Mouse (Mus musculus) heart, embryonic 16.5 days (tissue): ENCODE results near the gene Olfr575. TPM values are rescaled to one million over a fixed set of nuclear protein-coding genes. Genes with fewer than 3 reads are reported as not detected.

Experiments used
- ATAC-seq: fragments of 200-750 bp; cut with Nextera tagmentation; replicated peaks from 2 replicates; pipeline ENCODE4 v1.8.0; 2017; ENCODE audit warnings: moderate number of reproducible peaks; ENCODE audit not compliant: insufficient read depth, low FRiP score; ENCODE audit errors: extremely low read depth
- H3K27ac ChIP-seq: fragments of 300-500 bp; sonication (generic); 2 replicates; pipeline ENCODE4 v1.5.1; 2014; ENCODE audit warnings: mild to moderate bottlenecking, low read length, control low read depth, moderate library complexity
- H3K27me3 ChIP-seq: fragments of 300-500 bp; sonication (generic); 2 replicates; pipeline ENCODE4 v1.6.1; 2014; ENCODE audit warnings: low read length, mixed read lengths; ENCODE audit not compliant: control insufficient read depth, insufficient read depth
- H3K36me3 ChIP-seq: fragments of 300-500 bp; sonication (generic); 2 replicates; pipeline ENCODE4 v1.6.1; 2014; ENCODE audit not compliant: control insufficient read depth, insufficient read depth
- H3K4me1 ChIP-seq: fragments of 300-500 bp; sonication (generic); 2 replicates; pipeline ENCODE4 v1.6.1; 2014; ENCODE audit warnings: low read length, mixed read lengths; ENCODE audit not compliant: control insufficient read depth, insufficient read depth
- H3K4me2 ChIP-seq: fragments of 300-500 bp; sonication (generic); 2 replicates; pipeline ENCODE4 v1.6.1; 2014; ENCODE audit warnings: low read depth, mild to moderate bottlenecking, control low read depth, low read length
- H3K4me3 ChIP-seq: fragments of 300-500 bp; sonication (generic); 2 replicates; pipeline ENCODE4 v1.5.1; 2014; ENCODE audit warnings: mild to moderate bottlenecking, control low read depth, low read length
- H3K9ac ChIP-seq: fragments of 300-500 bp; sonication (generic); 2 replicates; pipeline ENCODE4 v1.6.1; 2014; ENCODE audit warnings: low read length, control low read depth
- H3K9me3 ChIP-seq: fragments of 300-500 bp; sonication (generic); replicated peaks from 2 replicates; pipeline ENCODE4 v1.6.1; 2016; ENCODE audit warnings: low read length; ENCODE audit not compliant: control insufficient read depth
- WGBS: fragments of 180-500 bp; shearing (Covaris S2); extraction: QIAGEN DNeasy Blood & Tissue Kit; methylation state at CpG from one replicate; pipeline ENCODE4 v1.1.7; 2014; 5-methylcytosine and 5-hydroxymethylcytosine counted together
- polyA plus RNA-seq: library from polyadenylated mRNA; unstranded; fragments of >200 nt; fragmentation: Nextera tagmentation; extraction: Ambion mirVana; gene quantifications from 2 replicates; pipeline ENCODE4 v1.2.1, GENCODE M21; 2015

Olfr575 gene
- polyA plus RNA-seq, result not detected in 2 replicates

DNA sequence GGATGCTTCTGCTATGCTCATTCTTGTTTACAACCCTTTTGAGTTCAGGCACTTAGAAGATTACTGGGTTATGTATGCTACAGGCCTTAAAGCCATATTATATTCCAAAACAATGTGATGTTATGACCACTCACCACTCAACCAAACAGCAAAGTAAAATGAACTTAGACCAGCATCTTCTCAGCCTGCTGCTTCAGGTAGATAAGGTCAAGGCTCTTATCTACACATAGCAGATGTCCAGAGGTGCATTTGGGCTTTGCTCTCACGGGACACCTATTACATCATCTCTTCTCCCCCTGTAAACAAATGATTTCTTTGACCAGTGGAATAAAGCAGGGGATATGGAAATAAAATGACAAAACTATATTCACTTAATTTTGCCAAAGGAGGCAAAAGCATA lies at the start of gene Olfr575:
TSS of gene Olfr575 (minus strand) at position 183 of the 400 bp plus-strand sequence.
- Histone ChIP-seq H3K4me1 (no peaks in the 10 kb centered on the region), H3K36me3 (no peaks in the 10 kb centered on the region), H3K9ac (no peak within 1 kb of the TSS), H3K9me3 (no peaks in the 10 kb centered on the region), H3K27me3 (no peaks in the 10 kb centered on the region), H3K27ac (no peak within 1 kb of the TSS), H3K4me3 (no peak within 1 kb of the TSS), H3K4me2 (no peak within 1 kb of the TSS)
- 34% methylated on average over 1 of the region's 1 CpGs for WGBS
- ATAC-seq, result no peak

DNA sequence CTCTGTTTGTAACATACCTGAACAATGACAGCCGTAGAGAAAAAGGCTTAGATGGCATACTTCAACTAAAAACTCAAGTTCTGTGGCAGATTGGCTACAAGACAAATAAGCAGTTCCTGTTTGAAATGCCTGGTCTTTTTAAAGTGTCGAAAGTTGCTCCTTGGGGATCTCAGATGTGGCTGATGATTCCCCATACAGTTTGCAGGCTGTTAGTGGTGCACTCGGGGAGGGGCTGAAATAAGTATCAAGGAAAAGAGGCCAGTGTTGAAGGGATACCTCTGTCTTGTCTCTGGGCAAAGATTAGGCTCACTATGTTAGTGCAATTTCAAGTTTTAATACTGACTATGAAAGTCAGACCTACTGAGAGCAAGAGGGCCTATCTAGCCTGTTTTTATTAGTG lies 30.6 kb upstream of the Olfr575 start, which contains the start of gene Olfr578:
TSS of gene Olfr578 (minus strand) at position 101 of the 400 bp plus-strand sequence.
- no peak within 1 kb of the TSS for H3K4me2 ChIP-seq
- no peaks in the 10 kb centered on the region for H3K9me3 ChIP-seq
- no peaks in the 10 kb centered on the region for H3K36me3 ChIP-seq
- H3K4me3 ChIP-seq, result no peak within 1 kb of the TSS
- WGBS, result 53% methylated on average over 3 of the region's 3 CpGs
- H3K4me1 ChIP-seq, result no peaks in the 10 kb centered on the region
- H3K9ac ChIP-seq, result no peak within 1 kb of the TSS
- no peaks in the 10 kb centered on the region for H3K27me3 ChIP-seq
- no peak for ATAC-seq
- H3K27ac ChIP-seq, result no peak within 1 kb of the TSS

GRCm38 (mm10) chr7:102975843-102976242 lies 17.3 kb upstream of the Olfr575 start, which contains the start of gene Olfr577:
Gene Olfr577 (minus strand): TSS chr7:102975943.
- H3K9me3 ChIP-seq, result peaks cover 2% of the 10 kb centered on the region; the same call in 1 of the 2 replicates
- ATAC-seq, result no peak
- 70% methylated on average over 2 of the region's 2 CpGs for WGBS

GRCm38 (mm10) chr7:102974399-102974798 lies 15.8 kb upstream of the Olfr575 start:
- H3K27ac ChIP-seq, result no peak overlapping the region
- no peak for ATAC-seq
- H3K9me3 ChIP-seq, result no peaks in the 10 kb centered on the region
- H3K4me3 ChIP-seq, result no peak overlapping the region
- no peak overlapping the region for H3K4me2 ChIP-seq
- H3K36me3 ChIP-seq, result no peaks in the 10 kb centered on the region
- no peak overlapping the region for H3K9ac ChIP-seq
- H3K4me1 ChIP-seq, result no peaks in the 10 kb centered on the region
- no peaks in the 10 kb centered on the region for H3K27me3 ChIP-seq
- 50% methylated on average over 1 of the region's 1 CpGs for WGBS

More at GRCm38 (mm10) chr7:102975843-102976242, 17.3 kb upstream of the Olfr575 start, which contains the start of gene Olfr577:
- no peaks in the 10 kb centered on the region for H3K4me1 ChIP-seq
- no peak within 1 kb of the TSS for H3K9ac ChIP-seq
- H3K4me2 ChIP-seq, result no peak within 1 kb of the TSS
- no peak within 1 kb of the TSS for H3K4me3 ChIP-seq
- no peaks in the 10 kb centered on the region for H3K36me3 ChIP-seq
- no peak within 1 kb of the TSS for H3K27ac ChIP-seq
- H3K27me3 ChIP-seq, result no peaks in the 10 kb centered on the region

DNA sequence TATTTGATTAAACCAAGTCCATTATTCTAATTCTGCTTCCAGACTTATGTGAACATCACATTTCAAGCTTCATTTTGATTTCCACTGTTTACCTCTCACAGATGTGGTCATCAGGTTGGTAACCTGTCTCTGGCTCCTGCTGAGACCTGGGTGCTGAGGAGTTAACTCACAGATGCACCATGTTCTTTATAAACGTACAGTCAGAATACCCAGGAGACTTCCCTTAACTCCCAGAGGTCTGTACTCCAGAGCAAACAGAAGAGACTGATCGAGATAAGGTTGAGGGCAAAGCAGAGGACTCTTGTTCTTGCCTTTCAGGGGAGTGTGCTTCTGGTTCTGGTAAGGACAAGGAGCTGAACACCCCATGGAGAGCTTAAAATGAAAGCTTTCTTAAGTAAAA lies 3.8 kb upstream of the Olfr575 start, which contains the start of gene Olfr576:
TSS of gene Olfr576 (plus strand) at position 301 of the 400 bp plus-strand sequence.
- WGBS, result 17% methylated on average over 2 of the region's 2 CpGs
- no peaks in the 10 kb centered on the region for H3K36me3 ChIP-seq
- H3K4me1 ChIP-seq, result no peaks in the 10 kb centered on the region
- no peaks in the 10 kb centered on the region for H3K27me3 ChIP-seq
- no peak within 1 kb of the TSS for H3K9ac ChIP-seq
- no peak within 1 kb of the TSS for H3K4me3 ChIP-seq
- no peak within 1 kb of the TSS for H3K27ac ChIP-seq
- ATAC-seq, result no peak
- H3K4me2 ChIP-seq, result no peak within 1 kb of the TSS
- H3K9me3 ChIP-seq, result no peaks in the 10 kb centered on the region

- WGBS, result 64% methylated on average over 3 of the region's 3 CpGs
- no peak for ATAC-seq
Measured at GRCm38 (mm10) chr7:102958137-102958536, 438 bp downstream of the Olfr575 start.

DNA sequence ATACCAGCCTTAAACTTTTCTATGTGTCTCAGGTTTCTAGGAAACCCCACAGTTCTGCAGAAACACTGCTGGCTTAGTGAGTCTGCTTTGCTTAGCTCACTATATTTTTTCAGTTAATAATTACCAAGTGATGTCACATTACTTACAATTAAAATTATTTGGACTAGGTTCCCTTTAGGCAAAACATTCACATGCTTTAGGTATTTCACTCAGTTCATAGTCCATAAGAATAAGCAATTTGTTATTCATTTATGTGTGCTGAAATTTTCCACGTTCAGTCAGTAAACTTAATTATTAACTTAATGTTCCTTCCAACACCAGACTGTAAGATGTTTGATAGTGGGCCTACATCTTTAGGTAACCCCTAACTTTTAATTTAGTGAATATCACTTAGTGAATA lies 7.8 kb downstream of the Olfr575 start:
- Histone ChIP-seq H3K9ac (no peak overlapping the region), H3K27ac (no peak overlapping the region)

More at GRCm38 (mm10) chr7:102958137-102958536, 438 bp downstream of the Olfr575 start:
- Histone ChIP-seq H3K9ac (no peak overlapping the region), H3K9me3 (no peaks in the 10 kb centered on the region), H3K4me1 (no peaks in the 10 kb centered on the region), H3K36me3 (no peaks in the 10 kb centered on the region), H3K4me2 (no peak overlapping the region), H3K27ac (no peak overlapping the region), H3K27me3 (no peaks in the 10 kb centered on the region), H3K4me3 (no peak overlapping the region)

DNA sequence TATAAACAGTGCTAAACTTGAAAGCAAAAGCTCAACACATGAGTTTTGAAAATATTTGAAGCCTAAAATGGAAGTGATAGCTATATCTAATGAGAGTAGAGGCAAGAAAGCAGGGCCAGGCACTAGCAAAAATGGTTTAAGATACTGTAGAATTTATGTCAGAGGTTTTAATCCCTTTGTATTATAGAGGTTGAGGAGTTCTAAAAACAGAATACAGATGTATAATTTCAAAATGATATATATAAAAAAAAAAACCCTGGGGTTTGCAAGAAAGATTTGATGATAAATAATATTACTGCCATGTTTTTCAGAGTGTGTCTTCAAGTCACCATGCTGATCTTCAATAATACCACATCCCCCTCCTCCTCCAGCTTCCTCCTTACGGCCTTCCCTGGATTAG lies 10.4 kb downstream of the Olfr575 start, which contains the start of gene Olfr574:
TSS of gene Olfr574 (plus strand) at position 301 of the 400 bp plus-strand sequence.
- Histone ChIP-seq H3K4me3 (no peak within 1 kb of the TSS), H3K9me3 (no peaks in the 10 kb centered on the region), H3K4me1 (no peaks in the 10 kb centered on the region), H3K27ac (no peak within 1 kb of the TSS), H3K9ac (no peak within 1 kb of the TSS), H3K27me3 (no peaks in the 10 kb centered on the region), H3K36me3 (no peaks in the 10 kb centered on the region), H3K4me2 (no peak within 1 kb of the TSS)
- WGBS, result 87% methylated on average over 1 of the region's 1 CpGs
- ATAC-seq, result no peak

More for the DNA sequence above, 7.8 kb downstream of the Olfr575 start:
- Histone ChIP-seq H3K9me3 (no peaks in the 10 kb centered on the region), H3K27me3 (no peaks in the 10 kb centered on the region), H3K4me1 (no peaks in the 10 kb centered on the region), H3K36me3 (no peaks in the 10 kb centered on the region), H3K4me3 (no peak overlapping the region), H3K4me2 (no peak overlapping the region)
- no peak for ATAC-seq
- WGBS, result 65% methylated on average over 1 of the region's 1 CpGs

- Histone ChIP-seq H3K4me2 (no peak overlapping the region), H3K27me3 (no peaks in the 10 kb centered on the region), H3K9me3 (no peaks in the 10 kb centered on the region), H3K36me3 (no peaks in the 10 kb centered on the region), H3K9ac (no peak overlapping the region), H3K27ac (no peak overlapping the region), H3K4me3 (no peak overlapping the region), H3K4me1 (no peaks in the 10 kb centered on the region)
- no peak for ATAC-seq
- 82% methylated on average over 1 of the region's 1 CpGs for WGBS
Measured at GRCm38 (mm10) chr7:102943417-102943816, 15.2 kb downstream of the Olfr575 start.
